Mouse (Mus musculus): ENCODE results near the gene Skap1. TPM values are rescaled to one million over a fixed set of nuclear protein-coding genes. Genes with fewer than 3 reads are reported as not detected.

Skap1 gene
- polyA plus RNA-seq, 1 experiment from 2014 or later, result 0.46 TPM

DNA sequence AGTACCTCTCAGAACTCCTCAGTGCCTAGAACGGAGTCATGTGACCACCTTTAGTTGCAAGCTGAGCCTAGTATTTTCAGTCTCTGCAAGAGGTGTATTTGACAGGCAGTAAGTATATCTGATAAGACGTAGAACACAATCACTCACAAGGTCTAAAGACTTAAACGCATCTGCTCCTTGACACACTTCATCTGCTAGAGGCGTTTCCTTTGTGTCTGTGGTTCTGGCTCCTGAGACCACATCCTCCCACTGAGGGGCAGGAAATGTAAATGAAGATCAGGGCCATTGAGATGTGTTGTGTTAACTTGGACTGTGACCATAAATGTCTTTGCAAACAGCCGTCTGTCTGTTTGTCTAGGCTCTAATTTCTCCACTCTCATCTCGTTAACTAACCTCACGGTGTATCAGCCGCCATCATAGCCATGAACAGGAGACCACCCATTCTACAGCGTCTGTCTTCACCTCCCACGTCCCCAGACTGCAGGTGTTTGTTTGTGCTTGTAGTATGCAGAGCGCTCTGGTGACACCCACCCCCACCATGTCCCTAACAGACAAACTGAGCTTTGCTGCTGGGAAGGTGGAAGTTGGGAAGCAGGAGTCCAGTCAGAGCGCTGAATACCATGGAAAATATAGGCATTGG, 22.7 kb upstream of the Skap1 start:
- peaks cover 4% of the 10 kb centered on the region; the same call in 1 of the 2 replicates for H3K4me1 ChIP-seq
- no peak for DNase-seq (ENCODE audit: low spot score)
- no peaks in the 10 kb centered on the region for H3K36me3 ChIP-seq (replicated peaks)
- H3K27ac ChIP-seq (replicated peaks), result no peak overlapping the region
- H3K27me3 ChIP-seq (replicated peaks; ENCODE audit: low read depth, poor library complexity, severe bottlenecking), result peaks cover 35% of the 10 kb centered on the region
- H3K4me3 ChIP-seq, result no peak overlapping the region
- WGBS, result 79% methylated on average over 12 of the region's 12 CpGs
- H3K9me3 ChIP-seq, result no peaks in the 10 kb centered on the region

DNA sequence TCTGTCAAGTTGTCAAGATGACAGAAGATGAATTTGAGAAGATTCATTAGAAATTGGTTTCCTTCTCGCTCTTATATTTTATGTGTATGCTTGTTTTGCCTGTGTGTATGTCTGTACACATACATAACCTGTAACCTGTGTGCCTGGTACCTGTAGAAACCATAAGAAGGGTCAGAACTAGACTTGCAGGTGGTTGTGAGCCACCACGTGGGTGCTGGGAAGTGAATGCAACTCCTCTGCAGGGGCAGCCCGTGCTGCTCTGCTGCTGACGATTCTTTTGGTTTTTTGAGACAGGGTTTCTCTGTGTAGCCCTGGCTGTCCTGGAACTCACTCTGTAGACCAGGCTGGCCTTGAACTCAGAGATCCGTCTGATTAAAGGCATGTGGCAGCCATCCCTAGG, 21.9 kb upstream of the Skap1 start:
- Histone ChIP-seq H3K36me3 (replicated peaks) (no peaks in the 10 kb centered on the region), H3K9me3 (no peaks in the 10 kb centered on the region)
- WGBS, result 83% methylated on average over 5 of the region's 5 CpGs

DNA sequence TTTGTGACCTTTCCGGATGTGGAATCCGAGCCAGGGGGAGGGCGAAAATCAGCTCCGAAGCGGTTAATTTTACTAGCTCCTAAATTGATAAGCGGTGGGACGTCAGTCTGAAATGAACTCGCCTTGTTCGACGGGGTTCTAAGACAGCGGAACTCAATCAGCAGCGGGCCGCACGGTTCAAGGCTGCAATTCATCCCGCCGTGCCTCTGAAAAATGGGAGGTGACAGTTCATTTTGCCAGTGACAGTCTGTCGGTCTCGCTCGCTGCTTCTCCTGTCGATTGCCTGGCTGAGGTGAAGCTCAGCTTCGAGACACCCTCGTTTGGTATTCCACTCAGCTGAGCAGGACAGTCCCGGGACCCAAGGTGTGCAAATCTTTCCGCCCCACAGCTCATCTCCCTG, 16.5 kb upstream of the Skap1 start:
- no peak for DNase-seq (ENCODE audit: low spot score)
- H3K36me3 ChIP-seq (replicated peaks), result no peaks in the 10 kb centered on the region
- no peak overlapping the region for H3K4me3 ChIP-seq
- H3K9me3 ChIP-seq, result no peaks in the 10 kb centered on the region
- peaks cover 3% of the 10 kb centered on the region; the same call in 1 of the 2 replicates for H3K4me1 ChIP-seq
- 70% methylated on average over 24 of the region's 24 CpGs for WGBS
- H3K27ac ChIP-seq (replicated peaks), result no peak overlapping the region
- no peaks in the 10 kb centered on the region for H3K27me3 ChIP-seq (replicated peaks; ENCODE audit: low read depth, poor library complexity, severe bottlenecking)

More for the DNA sequence above, 21.9 kb upstream of the Skap1 start:
- H3K27ac ChIP-seq (replicated peaks), result no peak overlapping the region
- H3K4me3 ChIP-seq, result no peak overlapping the region
- H3K4me1 ChIP-seq, result peaks cover 4% of the 10 kb centered on the region; the same call in 1 of the 2 replicates
- peaks cover 27% of the 10 kb centered on the region for H3K27me3 ChIP-seq (replicated peaks; ENCODE audit: low read depth, poor library complexity, severe bottlenecking)
- DNase-seq (ENCODE audit: low spot score), result no peak

DNA sequence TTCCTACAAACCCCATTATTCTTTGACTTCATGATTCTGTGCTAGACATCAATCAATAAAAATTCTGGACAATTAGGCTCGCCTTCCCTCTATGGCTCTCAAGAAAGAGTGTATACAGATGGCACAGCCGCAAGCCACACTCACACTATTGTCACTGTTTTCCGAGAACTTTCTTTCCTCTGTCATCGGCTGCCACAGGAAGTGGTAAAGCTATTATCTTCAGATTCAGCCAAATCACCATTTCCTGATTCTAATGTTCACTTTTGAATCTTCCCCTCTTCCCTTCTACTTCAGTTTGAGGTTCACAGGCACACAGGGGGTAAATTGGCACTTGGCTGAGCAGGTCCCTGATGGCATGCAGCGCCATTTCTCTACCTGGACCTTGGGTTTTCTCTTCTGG, 9.3 kb upstream of the Skap1 start:
- no peak overlapping the region for H3K4me3 ChIP-seq
- no peaks in the 10 kb centered on the region for H3K36me3 ChIP-seq (replicated peaks)
- no peaks in the 10 kb centered on the region for H3K9me3 ChIP-seq
- H3K27me3 ChIP-seq (replicated peaks; ENCODE audit: low read depth, poor library complexity, severe bottlenecking), result peaks cover 8% of the 10 kb centered on the region; the same call in 1 of the 2 replicates
- H3K27ac ChIP-seq (replicated peaks), result no peak overlapping the region
- WGBS, result 85% methylated on average over 5 of the region's 5 CpGs
- peaks cover 13% of the 10 kb centered on the region for H3K4me1 ChIP-seq
- DNase-seq (ENCODE audit: low spot score), result no peak

GRCm38 (mm10) chr11:96455699-96456326, 8.6 kb upstream of the Skap1 start:
- H3K27me3 ChIP-seq (replicated peaks; ENCODE audit: low read depth, poor library complexity, severe bottlenecking), result peaks cover 13% of the 10 kb centered on the region; the same call in 1 of the 2 replicates
- 90% methylated on average over 6 of the region's 6 CpGs for WGBS
- H3K27ac ChIP-seq (replicated peaks), result no peak overlapping the region
- H3K36me3 ChIP-seq (replicated peaks), result no peaks in the 10 kb centered on the region
- no peak for DNase-seq (ENCODE audit: low spot score)
- no peaks in the 10 kb centered on the region for H3K9me3 ChIP-seq
- H3K4me3 ChIP-seq, result no peak overlapping the region
- H3K4me1 ChIP-seq, result peaks cover 13% of the 10 kb centered on the region

DNA sequence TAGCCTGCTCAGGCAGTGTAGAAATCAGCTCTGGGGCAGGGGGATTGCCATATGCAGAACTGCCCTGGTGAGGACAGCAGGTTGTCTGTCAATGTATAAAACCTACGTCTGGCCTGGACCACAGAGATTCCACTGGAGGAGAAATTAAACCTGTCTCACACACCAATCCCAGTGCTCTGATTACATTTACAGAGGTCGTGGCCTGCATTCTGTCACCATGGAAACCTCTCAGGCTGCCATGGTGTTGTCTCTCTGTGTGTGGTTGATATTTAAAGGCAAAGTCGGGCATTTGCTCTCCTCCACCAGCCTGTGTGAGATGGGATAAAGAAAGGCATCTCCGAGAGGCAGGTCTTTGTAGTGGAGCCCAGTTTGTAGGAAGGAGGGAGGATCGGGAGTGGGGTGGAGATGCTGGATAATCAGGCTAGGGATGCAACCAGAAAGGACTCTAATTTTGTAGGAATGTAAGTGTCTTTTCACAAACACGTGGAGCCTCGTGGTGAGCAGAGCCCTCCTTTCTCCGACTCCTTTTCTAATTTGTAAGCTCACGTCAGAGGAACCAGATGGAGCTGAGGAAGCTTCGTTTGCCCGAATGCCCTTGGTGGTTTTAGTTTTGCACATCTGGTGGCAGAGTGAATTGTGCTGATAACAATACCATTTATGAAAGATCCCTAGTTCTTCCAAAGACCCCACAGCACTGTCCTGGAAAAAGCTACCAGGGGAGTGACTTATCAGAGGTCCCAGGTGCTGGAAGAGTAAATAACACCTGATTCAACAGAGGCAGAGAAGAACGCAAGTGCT, 7.7 kb upstream of the Skap1 start:
- 42% methylated on average over 12 of the region's 12 CpGs for WGBS
- peak; percentile 54 for DNase-seq (ENCODE audit: low spot score)
- Histone ChIP-seq H3K27ac (replicated peaks) (peak overlapping the region; percentile 63; the same call in 1 of the 2 replicates), H3K9me3 (no peaks in the 10 kb centered on the region), H3K4me1 (peaks cover 20% of the 10 kb centered on the region), H3K36me3 (replicated peaks) (no peaks in the 10 kb centered on the region), H3K4me3 (no peak overlapping the region), H3K27me3 (replicated peaks; ENCODE audit: low read depth, poor library complexity, severe bottlenecking) (peaks cover 22% of the 10 kb centered on the region)

DNA sequence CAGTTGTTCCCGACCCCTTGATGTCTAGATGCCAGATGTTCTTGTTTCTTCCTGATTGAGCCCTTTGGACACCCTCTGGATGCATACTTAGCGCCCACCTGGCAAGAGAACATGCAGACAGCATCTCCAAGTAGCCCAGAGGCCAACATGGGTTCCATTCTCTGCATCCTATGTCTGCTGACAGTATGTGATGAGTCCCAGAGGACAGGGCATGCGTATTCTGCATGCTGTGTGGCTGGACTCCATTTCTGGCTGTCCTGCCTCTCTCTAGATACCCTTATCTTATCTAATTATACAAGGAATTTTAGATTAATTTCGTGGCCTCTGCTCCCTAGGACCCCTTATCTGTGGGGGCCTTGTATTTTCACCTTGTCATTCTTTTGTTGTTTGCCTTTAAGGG, 2.6 kb upstream of the Skap1 start:
- WGBS, result 62% methylated on average over 4 of the region's 4 CpGs
- Histone ChIP-seq H3K4me1 (peaks cover 34% of the 10 kb centered on the region), H3K27ac (replicated peaks) (peak overlapping the region; percentile 15; the same call in 1 of the 2 replicates), H3K27me3 (replicated peaks; ENCODE audit: low read depth, poor library complexity, severe bottlenecking) (peaks cover 70% of the 10 kb centered on the region), H3K4me3 (peak overlapping the region; percentile 25; the same call in 1 of the 2 replicates), H3K36me3 (replicated peaks) (no peaks in the 10 kb centered on the region), H3K9me3 (no peaks in the 10 kb centered on the region)
- peak; percentile 9 for DNase-seq (ENCODE audit: low spot score)

DNA sequence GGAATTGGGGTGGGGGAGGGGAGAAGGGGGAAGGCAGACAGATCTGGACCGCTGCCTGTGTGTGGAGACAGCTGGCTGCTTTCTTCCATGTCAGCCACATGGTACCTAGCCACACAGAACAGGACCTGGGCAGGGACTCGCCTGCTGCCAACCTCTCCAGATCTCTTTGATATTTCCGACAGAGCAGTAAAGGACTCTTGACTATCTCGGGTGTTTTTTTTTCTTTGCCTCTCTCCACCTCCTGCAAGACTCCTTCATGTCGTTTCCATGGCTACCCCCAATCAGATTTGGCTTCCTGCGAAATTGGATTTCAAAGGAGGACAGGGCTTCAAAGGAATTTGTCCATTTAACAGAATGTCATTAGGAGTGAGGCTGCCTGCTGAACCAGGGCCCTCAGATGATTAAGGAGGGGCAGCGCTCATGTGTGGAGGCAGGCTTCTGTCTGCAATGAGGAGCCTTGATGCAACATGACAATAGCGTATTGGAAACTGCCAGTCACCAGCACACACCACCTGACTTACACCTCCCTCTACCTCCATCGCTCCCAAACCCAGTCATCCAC, 2.1 kb upstream of the Skap1 start:
- peak; percentile 40 for DNase-seq (ENCODE audit: low spot score)
- Histone ChIP-seq H3K27me3 (replicated peaks; ENCODE audit: low read depth, poor library complexity, severe bottlenecking) (peaks cover 75% of the 10 kb centered on the region), H3K4me3 (peak overlapping the region; percentile 25; the same call in 1 of the 2 replicates), H3K27ac (replicated peaks) (no peak overlapping the region), H3K36me3 (replicated peaks) (no peaks in the 10 kb centered on the region), H3K4me1 (peaks cover 30% of the 10 kb centered on the region), H3K9me3 (no peaks in the 10 kb centered on the region)
- WGBS, result 15% methylated on average over 9 of the region's 9 CpGs

- WGBS, result 24% methylated on average over 5 of the region's 5 CpGs
- Histone ChIP-seq H3K9me3 (no peaks in the 10 kb centered on the region), H3K27me3 (replicated peaks; ENCODE audit: low read depth, poor library complexity, severe bottlenecking) (peaks cover 74% of the 10 kb centered on the region), H3K36me3 (replicated peaks) (no peaks in the 10 kb centered on the region), H3K4me3 (peak overlapping the region; percentile 55), H3K27ac (replicated peaks) (0 out of 2 replicates have a peak overlapping the region, but pooled peaks have one; percentile 30), H3K4me1 (peaks cover 30% of the 10 kb centered on the region)
- DNase-seq (ENCODE audit: low spot score), result no peak
These were observed 295 bp downstream of the Skap1 start for GRCm38 (mm10) chr11:96464716-96465060.

DNA sequence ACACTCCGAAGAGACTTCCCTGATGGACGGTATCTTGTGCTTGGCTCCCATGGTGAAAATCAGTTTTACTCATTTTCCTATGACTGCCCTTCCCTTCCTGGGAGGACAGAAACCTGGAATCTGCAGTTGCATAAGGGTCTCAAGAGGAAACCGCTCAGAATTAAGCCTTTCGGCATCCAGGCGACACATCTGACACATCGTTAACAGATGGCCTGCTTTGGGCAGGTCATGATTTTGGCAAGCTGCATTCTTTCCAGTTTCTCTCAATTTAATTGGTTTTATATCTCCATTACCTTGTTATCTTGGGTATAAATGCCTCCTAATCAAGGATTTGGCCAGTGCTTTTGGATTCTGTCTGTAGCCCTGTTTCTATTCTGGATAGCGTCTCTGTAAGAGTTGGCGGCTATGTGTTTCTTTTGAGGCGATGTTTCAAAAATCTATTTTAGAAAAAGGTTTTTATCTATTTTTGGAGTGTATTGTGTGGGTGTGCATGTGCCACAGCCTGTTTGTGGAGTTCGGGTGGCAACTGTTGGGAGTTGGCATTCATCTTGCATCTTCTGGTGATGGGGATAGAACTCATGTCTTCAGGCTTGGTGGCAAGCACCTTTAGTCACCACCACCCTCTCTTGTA, 1.1 kb downstream of the Skap1 start:
- peaks cover 67% of the 10 kb centered on the region for H3K27me3 ChIP-seq (replicated peaks; ENCODE audit: low read depth, poor library complexity, severe bottlenecking)
- peaks cover 30% of the 10 kb centered on the region for H3K4me1 ChIP-seq
- no peak overlapping the region for H3K27ac ChIP-seq (replicated peaks)
- WGBS, result 86% methylated on average over 10 of the region's 10 CpGs
- no peaks in the 10 kb centered on the region for H3K36me3 ChIP-seq (replicated peaks)
- no peak for DNase-seq (ENCODE audit: low spot score)
- H3K9me3 ChIP-seq, result no peaks in the 10 kb centered on the region
- H3K4me3 ChIP-seq, result no peak overlapping the region

DNA sequence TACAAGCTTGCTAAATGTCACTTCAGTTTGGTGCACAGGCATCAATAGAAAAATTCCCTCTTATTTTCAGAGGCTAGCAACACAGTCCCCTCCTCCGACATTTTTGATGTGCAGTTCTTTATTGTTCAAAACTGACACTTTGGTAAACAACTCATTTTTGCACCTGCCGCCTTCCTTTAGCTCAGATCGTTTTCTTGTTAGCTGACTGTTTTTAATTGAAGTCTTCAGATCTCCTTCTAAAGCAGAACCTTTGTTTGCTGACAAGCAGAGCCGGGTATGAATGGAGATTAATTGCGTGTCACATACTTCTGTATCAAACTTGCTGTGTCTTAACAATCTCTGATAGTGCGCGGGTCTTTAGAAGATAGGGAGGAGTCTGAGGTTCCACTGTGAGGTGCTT, 2.0 kb downstream of the Skap1 start:
- Histone ChIP-seq H3K9me3 (no peaks in the 10 kb centered on the region), H3K27ac (replicated peaks) (no peak overlapping the region), H3K4me3 (no peak overlapping the region), H3K4me1 (peaks cover 26% of the 10 kb centered on the region), H3K36me3 (replicated peaks) (no peaks in the 10 kb centered on the region), H3K27me3 (replicated peaks; ENCODE audit: low read depth, poor library complexity, severe bottlenecking) (peaks cover 58% of the 10 kb centered on the region)
- DNase-seq (ENCODE audit: low spot score), result no peak
- WGBS, result 75% methylated on average over 7 of the region's 7 CpGs

DNA sequence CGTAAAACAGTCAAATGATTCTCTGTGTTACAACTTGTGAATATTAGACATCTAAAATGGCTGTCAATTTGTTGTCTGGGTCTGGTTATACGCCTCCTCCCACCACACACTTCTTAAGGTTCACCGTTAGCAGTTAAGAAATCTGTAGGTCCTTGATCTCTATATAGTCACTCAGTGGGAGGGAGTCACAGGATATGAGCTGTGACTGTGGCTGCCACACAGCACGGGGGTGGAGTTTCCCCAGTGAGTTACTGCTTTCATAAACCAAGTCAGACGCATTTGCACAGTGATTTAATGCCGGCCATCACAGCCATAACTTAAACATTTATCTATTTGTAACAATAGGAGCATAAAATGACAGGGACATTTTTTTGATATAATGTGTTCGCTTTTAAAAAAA, 2.6 kb downstream of the Skap1 start:
- no peaks in the 10 kb centered on the region for H3K9me3 ChIP-seq
- H3K4me1 ChIP-seq, result peaks cover 20% of the 10 kb centered on the region
- 71% methylated on average over 7 of the region's 7 CpGs for WGBS
- DNase-seq (ENCODE audit: low spot score), result no peak
- H3K4me3 ChIP-seq, result no peak overlapping the region
- H3K36me3 ChIP-seq (replicated peaks), result no peaks in the 10 kb centered on the region
- H3K27ac ChIP-seq (replicated peaks), result no peak overlapping the region
- peaks cover 52% of the 10 kb centered on the region for H3K27me3 ChIP-seq (replicated peaks; ENCODE audit: low read depth, poor library complexity, severe bottlenecking)
